Mouse (Mus musculus) T-cell, adult 66 days (primary cell): Measurements from ENCODE around the gene Trappc10. TPM values are rescaled to one million over a fixed set of nuclear protein-coding genes. Genes with fewer than 3 reads are reported as not detected.

Experiments
- total RNA-seq, 2 experiments: library from RNA; stranded (reverse); gene quantifications; 3 replicates in 1 of 2; 4 replicates in 1 of 2; pipeline ENCODE4 v1.2.4; 2023

Gene Trappc10
- 10 to 100 TPM; 69.2 to 74.0 TPM for total RNA-seq

GRCm38 (mm10) chr10:78244438-78245224, at the start of gene Trappc10:
Gene Trappc10 (minus strand): TSS chr10:78244641.

GRCm38 (mm10) chr10:78184531-78185380, 59.7 kb downstream of the Trappc10 start, which contains the start of gene Pwp2:
Gene Pwp2 (minus strand): TSS chr10:78185149.

GRCm38 (mm10) chr10:78169281-78170042, 75.0 kb downstream of the Trappc10 start, which contains the start of gene D10Jhu81e:
Gene D10Jhu81e (minus strand): TSS chr10:78169782.

Other genes starting within 250 kb of the Trappc10 start
- gene Pfkl, start 234.6 kb downstream of the Trappc10 start, total RNA-seq: 100 to 1,000 TPM in 1 of 2 experiments, 10 to 100 TPM in 1; 93.0 to 116 TPM
- gene Dnmt3l, start 202.7 kb downstream of the Trappc10 start, total RNA-seq: not detected
- not detected for gene Aire, start 201.0 kb downstream of the Trappc10 start, total RNA-seq
- 1 to 10 TPM; 5.5 to 6.9 TPM for gene Icosl, start 175.3 kb downstream of the Trappc10 start, total RNA-seq
- gene D10Jhu81e, start 74.9 kb downstream of the Trappc10 start, total RNA-seq: 10 to 100 TPM; 53.0 to 58.6 TPM
- gene Pwp2, start 59.5 kb downstream of the Trappc10 start, total RNA-seq: 10 to 100 TPM; 28.4 TPM
- gene Agpat3, start 107.8 kb upstream of the Trappc10 start, total RNA-seq: 100 to 1,000 TPM; 103 to 124 TPM
- 100 to 1,000 TPM; 233 to 274 TPM for gene Rrp1, start 168.4 kb upstream of the Trappc10 start, total RNA-seq
- gene Cstb, start 181.0 kb upstream of the Trappc10 start, total RNA-seq: 10 to 100 TPM; 28.9 to 36.8 TPM
- gene Pdxk, start 220.3 kb upstream of the Trappc10 start, total RNA-seq: 10 to 100 TPM; 12.0 to 13.6 TPM